Mouse (Mus musculus) erythroblast, embryonic 14.5 days (primary cell): ENCODE measurements around the gene Nav2.

ENCODE experiments used
- GATA1 ChIP-seq: IDR thresholded peaks from 2 replicates; pipeline ENCODE4 v1.6.1; 2012; ENCODE audit warnings: low read length, inconsistent platforms, mixed read lengths
- TAL1 ChIP-seq: IDR thresholded peaks from 3 replicates; pipeline ENCODE4 v1.6.1; 2012; ENCODE audit warnings: low read length, inconsistent platforms, mixed read lengths

DNA sequence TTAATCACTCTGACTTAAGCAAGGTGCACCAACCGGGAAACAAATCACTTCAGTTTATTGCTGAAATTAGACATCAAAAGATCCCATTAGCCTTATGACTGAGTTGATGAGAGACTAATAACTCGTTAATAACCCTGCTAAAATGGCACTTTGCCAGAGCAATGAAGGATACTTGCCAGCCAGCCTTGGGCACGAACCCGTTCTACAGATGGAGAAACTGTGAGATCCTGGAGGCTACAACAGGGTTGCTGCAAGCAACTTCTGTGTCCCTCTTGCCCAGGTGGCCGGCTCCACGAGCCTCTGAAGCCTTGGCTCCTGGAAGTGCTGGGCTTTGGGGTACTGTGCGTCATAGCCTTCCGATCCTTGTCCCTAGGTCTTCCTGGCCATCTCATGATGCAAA lies 681.1 kb downstream of the Nav2 start:
- no peak for TF ChIP-seq TAL1
- TF ChIP-seq GATA1, result no peak
